Mouse (Mus musculus): ENCODE data around the gene Ttll10. TPM values are rescaled to one million over a fixed set of nuclear protein-coding genes. Genes with fewer than 3 reads are reported as not detected.
A peak's percentile ranks its signal among the peaks of the same experiment; 100 is the strongest.

Gene Ttll10
- total RNA-seq, 2 experiments from 2014 or later = not detected

- no peak for DNase-seq (ENCODE audit: low spot score in 2 of 2)
These were observed 30.6 kb downstream of the Ttll10 start for GRCm38 (mm10) chr4:156028580-156028979.

- DNase-seq (ENCODE audit: low spot score in 2 of 2) = peak; percentile 69 to 79
These were observed 33.2 kb downstream of the Ttll10 start, which contains the start of gene Tnfrsf18 for GRCm38 (mm10) chr4:156026013-156026412. Gene Tnfrsf18 (plus strand): TSS chr4:156026164.

DNA sequence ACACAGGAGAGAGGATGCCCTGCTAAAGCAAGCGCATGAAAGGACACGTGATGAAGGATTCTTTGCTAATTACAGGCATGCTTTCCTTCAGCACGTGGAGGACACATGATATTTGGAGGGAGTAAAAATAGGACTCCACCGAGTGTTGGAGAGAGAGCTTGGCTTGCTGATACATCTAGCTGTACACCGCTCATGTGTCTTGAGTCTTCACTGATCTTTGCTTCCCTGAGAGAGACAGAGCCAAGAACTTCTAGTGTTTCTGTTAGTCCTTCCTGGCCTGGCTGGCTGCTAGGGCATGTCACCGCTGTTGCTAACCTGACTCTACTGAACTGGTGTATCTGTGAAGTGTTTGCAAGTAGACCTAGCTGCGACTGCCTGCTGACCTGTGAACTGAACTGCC, 35.0 kb downstream of the Ttll10 start:
- DNase-seq (ENCODE audit: low spot score in 2 of 2) = no peak

- DNase-seq (ENCODE audit: low spot score in 2 of 2) = no peak
These were observed 35.7 kb downstream of the Ttll10 start for GRCm38 (mm10) chr4:156023520-156023919.

DNA sequence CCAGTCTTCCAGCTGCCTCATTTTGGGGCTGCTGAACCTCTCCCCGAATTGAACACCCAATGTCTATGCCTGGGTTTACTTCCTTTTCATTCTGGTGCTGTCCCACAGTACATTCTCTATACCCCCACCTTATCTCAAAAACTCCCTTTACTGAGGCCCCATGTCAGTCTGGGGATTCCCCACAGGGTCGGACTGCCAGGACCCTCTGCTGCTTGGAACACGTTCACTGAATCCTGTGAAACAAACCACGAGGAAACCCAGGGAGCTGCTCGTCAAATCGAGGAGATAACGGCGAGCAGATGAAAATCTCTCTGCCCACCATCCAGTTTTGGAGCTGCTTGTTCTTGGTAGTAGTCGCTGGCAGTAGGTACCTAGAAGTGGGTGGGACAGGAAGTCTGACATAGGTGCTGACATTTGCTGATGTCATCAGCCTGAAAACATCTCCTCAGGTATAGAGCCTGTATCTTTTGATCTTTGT, 37.2 kb downstream of the Ttll10 start:
- DNase-seq (ENCODE audit: low spot score in 2 of 2) = no peak

DNA sequence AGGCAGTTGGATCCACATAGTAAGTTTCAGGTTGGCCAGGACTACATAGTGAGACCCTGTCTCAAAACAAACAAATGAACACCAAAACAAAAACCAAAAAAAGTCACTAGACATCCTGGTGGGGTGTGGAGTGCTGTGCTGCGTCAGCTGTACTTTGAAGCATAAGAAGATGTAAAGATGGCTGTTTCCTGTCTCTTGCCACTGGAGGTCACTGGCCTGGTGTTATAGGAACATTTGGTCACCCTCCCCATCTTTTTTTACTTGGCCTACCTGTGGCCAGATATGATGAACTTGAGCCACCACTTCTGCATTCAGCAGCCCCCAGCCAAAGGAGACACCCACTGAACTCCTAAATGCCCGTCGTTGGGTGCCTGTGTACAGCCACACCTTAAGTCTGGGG, 37.8 kb downstream of the Ttll10 start:
- DNase-seq (ENCODE audit: low spot score in 2 of 2) = no peak

DNA sequence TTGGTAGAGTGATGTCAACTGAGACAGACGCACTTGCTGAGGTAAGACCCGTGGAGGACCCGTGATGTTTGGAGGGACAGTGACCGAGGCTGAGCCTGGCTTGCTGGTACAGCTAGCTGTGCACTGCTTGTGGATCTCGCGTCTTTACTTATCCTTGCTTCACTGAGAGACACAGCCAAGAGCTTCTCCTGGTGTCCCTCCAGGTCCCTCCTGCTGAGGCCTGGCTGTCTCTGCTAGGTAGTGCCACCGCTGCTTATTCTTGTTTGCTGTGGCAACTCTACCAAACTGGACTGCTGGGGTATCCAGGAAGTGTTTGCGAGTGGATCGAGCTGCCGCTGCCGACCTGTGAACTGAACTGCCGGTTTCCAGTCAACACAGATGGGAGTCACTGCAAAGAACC, 39.4 kb downstream of the Ttll10 start:
- DNase-seq (ENCODE audit: low spot score in 2 of 2) = no peak

GRCm38 (mm10) chr4:156014436-156014835, 44.8 kb downstream of the Ttll10 start:
- no peak for DNase-seq (ENCODE audit: low spot score in 2 of 2)

DNA sequence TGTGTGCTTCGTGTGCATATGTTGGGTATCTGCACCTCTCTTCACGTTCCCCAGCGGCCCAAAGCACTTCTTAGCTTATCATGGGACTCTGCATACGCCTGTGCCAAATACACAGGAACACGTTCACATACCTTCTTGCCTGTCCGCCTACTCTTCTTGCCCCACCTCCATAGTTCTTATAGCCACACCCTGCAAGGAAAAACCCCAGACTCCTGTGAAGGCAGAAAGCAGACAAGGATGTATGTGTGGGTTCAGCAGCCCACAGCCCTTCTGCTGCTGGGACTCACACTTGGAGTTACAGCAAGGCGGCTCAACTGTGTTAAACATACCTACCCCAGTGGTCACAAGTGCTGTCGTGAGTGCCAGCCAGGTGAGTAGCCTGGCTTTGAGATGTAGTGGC, 45.6 kb downstream of the Ttll10 start, which contains the start of gene Tnfrsf4:
TSS of gene Tnfrsf4 (plus strand) at position 207 of the 400 bp plus-strand sequence.
- peak; percentile 34 to 53 for DNase-seq (ENCODE audit: low spot score in 2 of 2)

DNA sequence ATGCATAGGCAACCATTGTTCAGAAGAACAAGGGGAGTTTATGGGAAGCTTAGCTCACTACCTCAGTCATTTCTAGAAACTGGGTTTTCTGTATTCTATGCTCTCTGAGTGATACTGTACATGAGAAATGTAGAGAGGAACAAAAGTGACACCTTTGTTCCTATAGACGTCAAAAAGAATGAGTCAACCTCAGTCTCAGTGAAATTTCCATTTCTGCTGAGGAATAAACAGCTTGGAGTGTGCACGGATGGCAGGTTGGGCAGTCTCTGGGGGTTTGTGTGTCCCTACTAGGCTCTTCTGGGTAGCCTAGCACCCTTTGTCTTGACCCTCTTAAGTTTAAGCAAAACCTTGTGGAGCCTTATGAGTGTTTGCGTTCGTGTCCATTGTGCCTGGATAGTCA, 50.8 kb downstream of the Ttll10 start:
- no peak for DNase-seq (ENCODE audit: low spot score in 2 of 2)

DNA sequence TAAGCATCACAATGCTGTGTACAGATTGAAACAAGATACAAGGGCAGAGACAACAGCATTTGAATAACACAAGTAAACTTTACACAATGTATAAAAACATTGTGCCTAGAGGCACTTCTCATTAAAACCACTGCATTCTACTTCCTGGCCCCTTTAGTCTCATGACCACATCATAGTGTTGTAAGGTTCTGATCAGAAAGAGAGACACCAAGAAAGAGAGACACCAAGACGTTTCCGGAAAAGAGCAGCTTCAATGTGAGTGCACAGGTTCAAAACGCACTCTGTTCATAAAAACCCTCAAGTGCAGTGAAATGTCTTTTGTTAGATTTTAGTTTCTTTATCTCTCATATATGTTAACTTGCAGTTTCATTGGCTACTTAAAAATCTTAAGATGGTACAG, 55.1 kb downstream of the Ttll10 start:
- DNase-seq (ENCODE audit: low spot score in 2 of 2) = no peak

- DNase-seq (ENCODE audit: low spot score in 2 of 2) = no peak
These were observed 65.6 kb downstream of the Ttll10 start for GRCm38 (mm10) chr4:155993606-155994005.

DNA sequence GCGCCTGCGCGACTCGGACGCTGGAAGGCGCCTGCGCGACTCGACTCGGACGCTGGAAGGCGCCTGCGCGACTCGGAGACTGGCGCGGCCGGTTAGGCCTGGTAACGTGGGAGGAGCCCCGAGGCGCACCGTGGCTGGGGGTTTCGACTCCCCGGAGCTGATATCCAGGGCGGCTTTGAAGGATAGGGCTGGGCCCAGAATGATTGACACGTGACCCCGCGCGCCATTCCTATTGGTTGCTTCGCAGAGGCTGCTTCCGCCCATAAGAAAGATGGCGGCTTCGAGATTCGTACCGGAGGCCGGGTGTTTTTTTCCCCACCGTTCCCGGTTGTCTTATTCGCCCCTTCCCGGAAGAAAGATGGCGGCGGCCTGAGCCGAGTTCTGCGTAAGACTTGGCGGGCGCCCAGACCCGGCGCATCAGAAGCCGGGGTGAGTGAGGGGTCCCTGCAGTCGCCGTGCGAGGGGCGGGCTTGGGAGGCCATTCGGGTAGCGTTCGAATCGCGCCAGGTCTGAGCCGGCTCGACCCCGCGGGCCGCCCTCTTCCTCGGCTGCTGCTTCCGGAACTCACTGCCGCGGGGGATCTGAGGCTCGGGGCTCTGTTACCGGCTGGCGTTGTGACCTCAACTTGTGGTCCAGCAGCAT, 66.2 kb downstream of the Ttll10 start:
- DNase-seq (ENCODE audit: low spot score in 2 of 2) = peak; percentile 93 to 96

- DNase-seq (ENCODE audit: low spot score in 2 of 2) = peak; percentile 78 to 90
These were observed 66.8 kb downstream of the Ttll10 start, which contains the start of the genes B3galt6 and Sdf4 for GRCm38 (mm10) chr4:155992241-155992905. Gene B3galt6 (minus strand): TSS chr4:155992649. Gene Sdf4 (plus strand): TSS chr4:155992872.

DNA sequence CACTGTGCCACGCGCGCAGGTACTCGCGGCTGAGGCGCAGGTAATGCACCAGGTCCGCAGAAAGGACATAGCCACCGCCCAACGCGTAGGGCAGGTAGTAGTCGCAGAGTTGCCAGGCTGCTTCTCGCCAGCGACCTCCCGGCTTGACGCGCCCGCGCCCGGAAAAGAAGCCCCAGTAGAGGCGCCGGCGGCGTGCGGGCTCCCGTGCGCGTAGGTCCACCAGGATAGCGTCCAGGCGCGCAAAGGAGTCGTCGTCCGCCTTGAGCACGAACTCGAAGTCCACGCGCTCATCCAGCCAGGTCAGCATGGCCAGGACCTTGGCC, 67.3 kb downstream of the Ttll10 start:
- DNase-seq (ENCODE audit: low spot score in 2 of 2) = no peak

DNA sequence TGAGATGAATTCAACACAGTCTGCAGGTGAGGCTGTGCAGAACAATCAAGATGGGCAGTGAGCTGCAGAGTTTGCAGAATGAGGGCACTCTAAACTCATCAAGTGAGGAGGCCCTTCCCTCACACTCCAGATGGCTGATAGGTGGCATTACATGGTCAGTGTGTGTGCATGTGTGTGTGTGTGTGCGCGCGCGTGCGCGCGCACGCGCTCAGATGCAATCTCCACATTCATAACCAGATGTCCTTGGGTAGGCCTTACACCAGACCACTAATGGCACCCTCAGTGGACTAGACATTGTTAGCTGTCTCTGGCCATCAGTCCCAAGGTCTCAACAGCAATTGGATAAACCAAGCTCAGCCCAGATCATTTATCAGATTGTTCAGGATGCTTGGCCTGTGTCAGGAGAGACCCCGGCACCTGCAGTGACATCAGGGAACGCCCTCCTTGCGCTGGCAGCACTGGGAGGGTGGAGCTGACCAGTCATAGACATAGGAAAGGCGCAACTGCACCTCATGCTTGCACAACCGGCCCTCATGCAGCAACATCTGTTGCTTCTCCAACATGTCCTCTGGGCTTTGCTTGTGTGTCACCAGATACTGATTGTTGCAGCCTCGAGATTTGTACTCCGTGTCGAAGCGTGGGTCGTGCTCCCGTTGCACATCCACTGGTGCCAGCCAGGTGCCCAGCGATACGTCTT, 67.9 kb downstream of the Ttll10 start:
- no peak for DNase-seq (ENCODE audit: low spot score in 2 of 2)

Small RNAs within 50 kb of the gene (microRNA-seq; reads per million reads assigned to microRNA genes)
- 4.2 to 81.2 reads per million in 2 experiments for gene Mir200a
- 51.2 to 539 reads per million in 2 experiments for gene Mir200b
- 34.5 to 546 reads per million in 2 experiments for gene Mir429

Other genes starting within 250 kb of the Ttll10 start
- 10 to 100 TPM; 60.1 to 65.5 TPM for gene Ccnl2, start 246.9 kb downstream of the Ttll10 start, total RNA-seq (2021)
- 100 to 1,000 TPM; 103 to 110 TPM for gene Aurkaip1, start 228.1 kb downstream of the Ttll10 start, total RNA-seq (2021)
- gene Mxra8, start 219.7 kb downstream of the Ttll10 start, total RNA-seq (2021) = 1 to 10 TPM; 6.2 to 7.3 TPM
- 10 to 100 TPM; 88.0 to 96.3 TPM for gene Dvl1, start 212.0 kb downstream of the Ttll10 start, total RNA-seq (2021)
- gene Tas1r3, start 196.1 kb downstream of the Ttll10 start, total RNA-seq (2021) = under 1 TPM; 0.23 TPM
- 10 to 100 TPM; 23.1 to 33.8 TPM for gene Cptp, start 190.0 kb downstream of the Ttll10 start, total RNA-seq (2021)
- 10 to 100 TPM; 31.7 to 33.9 TPM for gene Ints11, start 189.9 kb downstream of the Ttll10 start, total RNA-seq (2021)
- 10 to 100 TPM; 54.9 to 58.6 TPM for gene Pusl1, start 167.6 kb downstream of the Ttll10 start, total RNA-seq (2021)
- gene Acap3, start 167.6 kb downstream of the Ttll10 start, total RNA-seq (2021) = 100 to 1,000 TPM; 124 to 128 TPM
- gene Ube2j2, start 115.6 kb downstream of the Ttll10 start, total RNA-seq (2021) = 10 to 100 TPM; 67.6 to 70.3 TPM
- gene C1qtnf12, start 97.1 kb downstream of the Ttll10 start, total RNA-seq (2021) = 10 to 100 TPM; 16.6 to 17.7 TPM
- 10 to 100 TPM in 1 of 2 experiments, 1 to 10 TPM in 1; 8.9 to 10.7 TPM for gene B3galt6, start 66.8 kb downstream of the Ttll10 start, total RNA-seq (2021)
- gene Sdf4, start 66.5 kb downstream of the Ttll10 start, total RNA-seq (2021) = 100 to 1,000 TPM; 213 to 215 TPM
- 1 to 10 TPM in 1 of 2 experiments, under 1 TPM in 1; 0.95 to 2.3 TPM for gene Tnfrsf4, start 45.6 kb downstream of the Ttll10 start, total RNA-seq (2021)
- not detected for gene Tnfrsf18, start 33.2 kb downstream of the Ttll10 start, total RNA-seq (2021)
- 10 to 100 TPM; 29.4 to 30.7 TPM for gene 9430015G10Rik, start 50.6 kb upstream of the Ttll10 start, total RNA-seq (2021)
- 1 to 10 TPM in 1 of 2 experiments, under 1 TPM in 1; 0.77 to 1.1 TPM for gene Rnf223, start 71.1 kb upstream of the Ttll10 start, total RNA-seq (2021)
- 100 to 1,000 TPM; 118 to 129 TPM for gene Agrn, start 138.1 kb upstream of the Ttll10 start, total RNA-seq (2021)
- gene Isg15, start 141.4 kb upstream of the Ttll10 start, total RNA-seq (2021) = 1 to 10 TPM in 1 of 2 experiments, under 1 TPM in 1; 0.63 to 1.4 TPM
- gene AW011738, start 143.9 kb upstream of the Ttll10 start, total RNA-seq (2021) = 1 to 10 TPM; 5.8 to 6.0 TPM
- under 1 TPM; 0.19 to 0.33 TPM for gene Perm1, start 156.5 kb upstream of the Ttll10 start, total RNA-seq (2021)
- gene Plekhn1, start 175.4 kb upstream of the Ttll10 start, total RNA-seq (2021) = 10 to 100 TPM; 34.2 to 40.1 TPM
- gene Noc2l, start 176.6 kb upstream of the Ttll10 start, total RNA-seq (2021) = 10 to 100 TPM; 70.4 to 71.6 TPM
- gene Samd11, start 196.2 kb upstream of the Ttll10 start, total RNA-seq (2021) = 1 to 10 TPM; 4.0 to 5.6 TPM

Measured in left cerebral cortex, adult 18-20 months (tissue).